Mouse (Mus musculus) heart, postnatal 0 days (tissue): ENCODE data around the gene Sardh.

Experiments
- CTCF ChIP-seq: IDR thresholded peaks from 2 replicates; pipeline ENCODE4 v1.5.1; 2016; ENCODE audit warnings: antibody characterized with exemption, control low read depth, low read depth
- EP300 ChIP-seq: IDR thresholded peaks from 2 replicates; pipeline ENCODE4 v1.6.1; 2016; ENCODE audit warnings: antibody characterized with exemption, low read depth

DNA sequence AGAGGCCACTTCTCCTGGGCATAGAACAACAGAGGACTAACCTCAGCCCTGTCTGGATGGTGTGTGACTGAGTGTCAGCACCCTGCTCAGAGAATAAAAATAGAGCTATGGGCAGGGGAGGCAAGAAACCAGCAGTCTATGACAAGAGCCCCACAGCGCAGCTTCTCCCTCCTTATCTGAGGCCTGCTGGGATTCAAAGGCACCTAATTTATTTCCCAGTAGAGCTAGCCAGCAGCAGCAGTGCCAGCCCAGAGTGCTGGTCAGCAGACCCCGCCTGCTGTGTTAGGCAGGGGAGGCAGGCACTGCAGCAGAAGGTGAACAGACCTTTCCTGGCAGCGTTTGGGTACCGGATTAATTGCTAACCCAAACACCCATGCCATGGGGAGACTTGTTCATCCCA, 66.2 kb downstream of the Sardh start:
- TF ChIP-seq CTCF (no peak), EP300 (no peak)
